Mouse (Mus musculus): ENCODE results near the gene Gm17026.
"Not testable (repeated sequence)": the region's sequence is repeated elsewhere in the genome, so short reads cannot be mapped to it uniquely, and the experiment has no call there.

The Gm17026 gene

DNA sequence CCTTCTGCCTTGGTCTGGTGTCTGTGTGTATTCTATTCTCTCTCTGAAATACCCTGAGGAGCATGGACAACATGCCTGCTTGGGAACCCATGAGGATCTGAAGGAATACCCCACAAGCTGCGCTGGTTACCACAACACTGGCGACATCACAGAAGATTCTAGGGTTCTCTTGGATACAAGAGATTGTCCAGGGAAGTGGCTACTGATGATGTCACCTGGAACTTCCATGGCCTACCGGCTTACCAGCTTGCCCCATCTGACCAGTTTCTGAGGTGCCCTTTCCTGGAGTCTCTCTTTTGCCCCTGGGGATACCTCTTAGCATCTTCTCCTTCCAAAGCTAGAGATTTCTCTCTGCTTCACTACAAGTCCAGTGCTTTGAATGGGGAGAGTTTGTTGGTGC, at the start of gene Gm17026:
Gene Gm17026 (minus strand): TSS at position 101 of the 400 bp plus-strand sequence.
- not testable (repeated sequence) for DNase-seq

- DNase-seq, result not testable (repeated sequence)
Measured at GRCm38 (mm10) chr14:42297258-42297657, 37.4 kb upstream of the Gm17026 start, which contains the start of gene Gm9611. TSS of gene Gm9611 (minus strand) at chr14:42297358.

DNA sequence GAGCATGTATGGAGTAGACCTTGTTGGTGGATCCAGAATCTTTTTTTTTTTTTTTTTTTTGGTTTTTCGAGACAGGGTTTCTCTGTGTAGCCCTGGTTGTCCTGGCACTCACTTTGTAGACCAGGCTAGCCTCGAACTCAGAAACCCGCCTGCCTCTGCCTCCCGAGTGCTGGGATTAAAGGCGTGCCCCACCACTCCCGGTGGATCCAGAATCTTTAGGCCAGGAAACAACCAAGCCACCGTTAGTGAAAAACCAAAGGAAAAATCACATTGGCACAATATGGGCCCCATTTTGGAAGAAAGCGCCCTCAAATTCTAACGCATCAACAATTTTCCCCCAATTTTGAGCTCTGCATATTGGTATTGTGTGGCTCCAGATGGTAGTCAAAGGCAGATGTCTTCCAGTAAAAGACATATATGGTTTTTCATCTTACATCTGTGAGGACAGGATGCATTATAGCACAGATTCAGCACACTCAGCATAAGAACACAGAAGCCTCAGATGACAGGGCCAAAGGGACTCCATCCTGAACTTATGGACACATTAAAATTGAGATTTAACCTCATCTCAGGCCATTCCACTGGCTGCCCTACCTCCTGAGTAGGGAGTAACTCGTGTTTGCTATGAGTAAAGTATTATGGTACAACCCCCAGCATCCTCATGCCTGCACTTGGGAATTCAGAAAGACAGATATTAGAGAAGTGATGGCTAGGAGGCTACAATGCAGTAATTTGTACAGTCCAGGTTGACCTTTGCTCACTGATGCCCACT, 42.9 kb downstream of the Gm17026 start:
- DNase-seq, result not testable (repeated sequence)
